Mouse (Mus musculus): Measurements from ENCODE around the gene Bbs9.

GRCm38 (mm10) chr9:22626014-22626413 is 150.5 kb downstream of the Bbs9 start:
- no peak for TF ChIP-seq POLR2A (IDR thresholded peaks at IDR 0.05; ENCODE audit: insufficient read depth, low read depth, low read length)
- TF ChIP-seq EP300 (IDR thresholded peaks at IDR 0.05; ENCODE audit: insufficient read depth, low read depth, low read length) = no peak
- no peak for TF ChIP-seq CTCF (IDR thresholded peaks at IDR 0.05)

Data from heart, adult 2 months (tissue).